Mouse (Mus musculus) limb, embryonic 15.5 days (tissue): ENCODE results near the gene Trpm4. TPM values are rescaled to one million over a fixed set of nuclear protein-coding genes. Genes with fewer than 3 reads are reported as not detected.

Experiments used
- ATAC-seq: fragments of 200-750 bp; cut with Nextera tagmentation; 2 replicates; pipeline ENCODE4 v1.8.0; 2017; ENCODE audit warnings: low read depth, moderate TSS enrichment; ENCODE audit not compliant: insufficient number of reproducible peaks, low FRiP score, low TSS enrichment
- H3K27ac ChIP-seq: fragments of 300-500 bp; sonication (generic); 2 replicates; pipeline ENCODE4 v1.5.1; 2015; ENCODE audit warnings: moderate library complexity, mild to moderate bottlenecking, inconsistent platforms
- H3K27me3 ChIP-seq: fragments of 300-500 bp; sonication (generic); 2 replicates; pipeline ENCODE4 v1.6.1; 2015; ENCODE audit warnings: inconsistent platforms
- H3K36me3 ChIP-seq: fragments of 300-500 bp; sonication (generic); 2 replicates; pipeline ENCODE4 v1.6.1; 2015; ENCODE audit warnings: inconsistent platforms
- H3K4me1 ChIP-seq: fragments of 300-500 bp; sonication (generic); 2 replicates; pipeline ENCODE4 v1.6.1; 2015; ENCODE audit warnings: inconsistent platforms
- H3K4me2 ChIP-seq: fragments of 300-500 bp; sonication (generic); 2 replicates; pipeline ENCODE4 v1.6.1; 2015; ENCODE audit warnings: mild to moderate bottlenecking, inconsistent platforms
- H3K4me3 ChIP-seq: fragments of 300-500 bp; sonication (generic); 2 replicates; pipeline ENCODE4 v1.5.1; 2015; ENCODE audit warnings: mild to moderate bottlenecking, inconsistent platforms
- H3K9ac ChIP-seq: fragments of 300-500 bp; sonication (generic); 2 replicates; pipeline ENCODE4 v1.6.1; 2015; ENCODE audit warnings: inconsistent platforms
- H3K9me3 ChIP-seq: fragments of 300-500 bp; sonication (generic); 2 replicates; pipeline ENCODE4 v1.6.1; 2016; ENCODE audit warnings: inconsistent platforms
- WGBS: fragments of 180-500 bp; shearing (Covaris S2); methylation state at CpG from one replicate; pipeline ENCODE4 v1.1.7; 2015; 5-methylcytosine and 5-hydroxymethylcytosine counted together
- polyA plus RNA-seq: library from polyadenylated mRNA; unstranded; fragments of >200 nt; fragmentation: Nextera tagmentation; extraction: Ambion mirVana; gene quantifications from 2 replicates; pipeline ENCODE4 v1.2.1, GENCODE M21; 2015

Trpm4 gene
- polyA plus RNA-seq, 1 experiment from 2014 or later, result 22.6 TPM

- Histone ChIP-seq H3K9me3 (no peaks in the 10 kb centered on the region), H3K36me3 (no peaks in the 10 kb centered on the region), H3K27me3 (0 out of 2 replicates have a peak, but pooled peaks cover 3% of the 10 kb centered on the region), H3K4me1 (peaks cover 43% of the 10 kb centered on the region), H3K27ac (no peak overlapping the region), H3K9ac (no peak overlapping the region), H3K4me3 (no peak overlapping the region), H3K4me2 (no peak overlapping the region)
- no peak for ATAC-seq
- 89% methylated on average over 11 of the region's 11 CpGs for WGBS
These were observed 8.5 kb upstream of the Trpm4 start for GRCm38 (mm10) chr7:45342081-45342480.

- no peaks in the 10 kb centered on the region for H3K9me3 ChIP-seq
- H3K4me3 ChIP-seq, result peak overlapping the region; percentile 57
- 4% methylated on average over 8 of the region's 8 CpGs for WGBS
- H3K27me3 ChIP-seq, result 0 out of 2 replicates have a peak, but pooled peaks cover 3% of the 10 kb centered on the region
- H3K27ac ChIP-seq, result peak overlapping the region; percentile 72
- ATAC-seq, result no peak
- no peak overlapping the region for H3K9ac ChIP-seq
- H3K4me1 ChIP-seq, result peaks cover 43% of the 10 kb centered on the region
- H3K36me3 ChIP-seq, result no peaks in the 10 kb centered on the region
- H3K4me2 ChIP-seq, result peak overlapping the region; percentile 95
These were observed 7.7 kb upstream of the Trpm4 start for GRCm38 (mm10) chr7:45341303-45341702.

GRCm38 (mm10) chr7:45340669-45341068, 7.1 kb upstream of the Trpm4 start:
- no peaks in the 10 kb centered on the region for H3K9me3 ChIP-seq
- peaks cover 43% of the 10 kb centered on the region for H3K4me1 ChIP-seq
- H3K9ac ChIP-seq, result no peak overlapping the region
- 0 out of 2 replicates have a peak, but pooled peaks cover 3% of the 10 kb centered on the region for H3K27me3 ChIP-seq
- H3K4me3 ChIP-seq, result peak overlapping the region; percentile 57
- no peak for ATAC-seq
- peak overlapping the region; percentile 95 for H3K4me2 ChIP-seq
- no peaks in the 10 kb centered on the region for H3K36me3 ChIP-seq
- peak overlapping the region; percentile 72 for H3K27ac ChIP-seq
- WGBS, result 1% methylated on average over 11 of the region's 11 CpGs

- peaks cover 47% of the 10 kb centered on the region for H3K4me1 ChIP-seq
These were observed 6.5 kb upstream of the Trpm4 start for GRCm38 (mm10) chr7:45340066-45340442.

GRCm38 (mm10) chr7:45339410-45340065, 6.0 kb upstream of the Trpm4 start:
- Histone ChIP-seq H3K4me3 (peak overlapping the region; percentile 57), H3K9ac (peak overlapping the region; percentile 65), H3K27me3 (0 out of 2 replicates have a peak, but pooled peaks cover 3% of the 10 kb centered on the region), H3K4me2 (peak overlapping the region; percentile 95), H3K4me1 (peaks cover 52% of the 10 kb centered on the region), H3K27ac (peak overlapping the region; percentile 60), H3K36me3 (no peaks in the 10 kb centered on the region), H3K9me3 (no peaks in the 10 kb centered on the region)
- peak; percentile 67 for ATAC-seq
- under 1% methylated on average over 38 of the region's 39 CpGs for WGBS

More at GRCm38 (mm10) chr7:45340066-45340442, 6.5 kb upstream of the Trpm4 start:
- H3K9me3 ChIP-seq, result no peaks in the 10 kb centered on the region
- peak overlapping the region; percentile 57 for H3K4me3 ChIP-seq
- H3K4me2 ChIP-seq, result peak overlapping the region; percentile 95
- no peak for ATAC-seq
- H3K36me3 ChIP-seq, result no peaks in the 10 kb centered on the region
- 0 out of 2 replicates have a peak overlapping the region, but pooled peaks have one; percentile 65 for H3K9ac ChIP-seq
- H3K27ac ChIP-seq, result 0 out of 2 replicates have a peak overlapping the region, but pooled peaks have one; percentile 38
- H3K27me3 ChIP-seq, result 0 out of 2 replicates have a peak, but pooled peaks cover 3% of the 10 kb centered on the region
- WGBS, result under 1% methylated on average over 11 of the region's 11 CpGs

GRCm38 (mm10) chr7:45338161-45338911, 4.8 kb upstream of the Trpm4 start:
- Histone ChIP-seq H3K4me3 (peak overlapping the region; percentile 57), H3K9ac (0 out of 2 replicates have a peak overlapping the region, but pooled peaks have one; percentile 10), H3K36me3 (no peaks in the 10 kb centered on the region), H3K9me3 (no peaks in the 10 kb centered on the region), H3K27me3 (0 out of 2 replicates have a peak, but pooled peaks cover 3% of the 10 kb centered on the region), H3K27ac (peak overlapping the region; percentile 60; the same call in 1 of the 2 replicates), H3K4me1 (peaks cover 58% of the 10 kb centered on the region), H3K4me2 (peak overlapping the region; percentile 95)
- ATAC-seq, result no peak
- WGBS, result 4% methylated on average over 14 of the region's 14 CpGs

GRCm38 (mm10) chr7:45337469-45337868, 3.9 kb upstream of the Trpm4 start:
- ATAC-seq, result no peak
- Histone ChIP-seq H3K36me3 (no peaks in the 10 kb centered on the region), H3K9me3 (no peaks in the 10 kb centered on the region), H3K27me3 (0 out of 2 replicates have a peak, but pooled peaks cover 3% of the 10 kb centered on the region), H3K4me2 (peak overlapping the region; percentile 95; the same call in 1 of the 2 replicates), H3K9ac (no peak overlapping the region), H3K4me1 (peaks cover 65% of the 10 kb centered on the region), H3K27ac (no peak overlapping the region), H3K4me3 (peak overlapping the region; percentile 57; the same call in 1 of the 2 replicates)
- 19% methylated on average over 4 of the region's 4 CpGs for WGBS

GRCm38 (mm10) chr7:45336319-45336718, 2.7 kb upstream of the Trpm4 start:
- Histone ChIP-seq H3K4me2 (no peak overlapping the region), H3K9me3 (no peaks in the 10 kb centered on the region), H3K9ac (no peak overlapping the region), H3K4me3 (no peak overlapping the region), H3K4me1 (peaks cover 68% of the 10 kb centered on the region), H3K27ac (no peak overlapping the region), H3K36me3 (peaks cover 4% of the 10 kb centered on the region; the same call in 1 of the 2 replicates), H3K27me3 (0 out of 2 replicates have a peak, but pooled peaks cover 3% of the 10 kb centered on the region)
- WGBS, result 88% methylated on average over 4 of the region's 4 CpGs
- no peak for ATAC-seq

- WGBS, result 31% methylated on average over 5 of the region's 5 CpGs
These were observed 1.5 kb upstream of the Trpm4 start, which contains the start of gene Hrc for GRCm38 (mm10) chr7:45335056-45335455. TSS of gene Hrc (plus strand) at chr7:45335290.

GRCm38 (mm10) chr7:45334605-45335004, 1.0 kb upstream of the Trpm4 start:
- H3K9ac ChIP-seq, result no peak overlapping the region
- no peak overlapping the region for H3K4me3 ChIP-seq
- peak overlapping the region; percentile 59 for H3K27ac ChIP-seq
- H3K4me2 ChIP-seq, result no peak overlapping the region
- H3K27me3 ChIP-seq, result 0 out of 2 replicates have a peak, but pooled peaks cover 3% of the 10 kb centered on the region
- WGBS, result 38% methylated on average over 3 of the region's 3 CpGs
- peaks cover 51% of the 10 kb centered on the region for H3K4me1 ChIP-seq
- peaks cover 4% of the 10 kb centered on the region; the same call in 1 of the 2 replicates for H3K36me3 ChIP-seq
- peak; percentile 31; the same call in 1 of the 2 replicates for ATAC-seq
- no peaks in the 10 kb centered on the region for H3K9me3 ChIP-seq

More at GRCm38 (mm10) chr7:45335056-45335455, 1.5 kb upstream of the Trpm4 start, which contains the start of gene Hrc:
- H3K36me3 ChIP-seq, result peaks cover 4% of the 10 kb centered on the region; the same call in 1 of the 2 replicates
- H3K4me2 ChIP-seq, result peak within 1 kb of the TSS; percentile 86
- peak within 1 kb of the TSS; percentile 93 for H3K27ac ChIP-seq
- no peak for ATAC-seq
- H3K9me3 ChIP-seq, result no peaks in the 10 kb centered on the region
- H3K9ac ChIP-seq, result no peak within 1 kb of the TSS
- peak within 1 kb of the TSS; percentile 72; the same call in 1 of the 2 replicates for H3K4me3 ChIP-seq
- H3K4me1 ChIP-seq, result peaks cover 55% of the 10 kb centered on the region
- 0 out of 2 replicates have a peak, but pooled peaks cover 3% of the 10 kb centered on the region for H3K27me3 ChIP-seq

GRCm38 (mm10) chr7:45332685-45333425, 725 bp downstream of the Trpm4 start:
- peak; percentile 59 for ATAC-seq
- H3K4me2 ChIP-seq, result peak overlapping the region; percentile 86
- H3K9me3 ChIP-seq, result no peaks in the 10 kb centered on the region
- peak overlapping the region; percentile 54 for H3K9ac ChIP-seq
- H3K4me3 ChIP-seq, result peak overlapping the region; percentile 72
- H3K27me3 ChIP-seq, result 0 out of 2 replicates have a peak, but pooled peaks cover 3% of the 10 kb centered on the region
- WGBS, result 3% methylated on average over 22 of the region's 22 CpGs
- H3K4me1 ChIP-seq, result peaks cover 33% of the 10 kb centered on the region
- H3K27ac ChIP-seq, result peak overlapping the region; percentile 93
- peaks cover 4% of the 10 kb centered on the region; the same call in 1 of the 2 replicates for H3K36me3 ChIP-seq
